Mouse (Mus musculus): ENCODE data around the gene Pde2a. TPM values are rescaled to one million over a fixed set of nuclear protein-coding genes. Genes with fewer than 3 reads are reported as not detected.

Gene Pde2a
- polyA plus RNA-seq, 1 experiment from 2014 or later, result 33.5 TPM

DNA sequence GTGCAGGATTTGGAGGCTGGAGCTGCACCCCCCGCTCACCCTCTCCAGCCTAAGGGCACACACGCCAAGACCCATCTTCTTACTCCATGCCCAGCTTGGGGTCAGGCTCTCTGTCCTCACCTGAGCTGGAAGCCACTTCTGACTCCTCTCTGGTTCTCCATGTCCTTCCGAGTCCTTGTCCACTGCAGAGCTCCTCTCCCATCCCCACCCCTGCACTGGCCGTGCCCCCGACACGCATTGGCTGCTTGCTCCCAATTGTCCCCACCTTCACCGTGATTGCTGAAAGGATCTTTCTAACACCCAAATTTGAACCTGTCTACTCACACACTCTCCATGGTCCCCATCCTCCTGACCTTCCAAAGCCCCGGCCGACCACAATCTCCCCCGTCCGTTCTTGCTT, 40.1 kb downstream of the Pde2a start:
- peaks cover 20% of the 10 kb centered on the region for H3K4me1 ChIP-seq (ENCODE audit: control insufficient read depth, insufficient read depth, low read depth, low read length)
- WGBS, result 82% methylated on average over 10 of the region's 11 CpGs

DNA sequence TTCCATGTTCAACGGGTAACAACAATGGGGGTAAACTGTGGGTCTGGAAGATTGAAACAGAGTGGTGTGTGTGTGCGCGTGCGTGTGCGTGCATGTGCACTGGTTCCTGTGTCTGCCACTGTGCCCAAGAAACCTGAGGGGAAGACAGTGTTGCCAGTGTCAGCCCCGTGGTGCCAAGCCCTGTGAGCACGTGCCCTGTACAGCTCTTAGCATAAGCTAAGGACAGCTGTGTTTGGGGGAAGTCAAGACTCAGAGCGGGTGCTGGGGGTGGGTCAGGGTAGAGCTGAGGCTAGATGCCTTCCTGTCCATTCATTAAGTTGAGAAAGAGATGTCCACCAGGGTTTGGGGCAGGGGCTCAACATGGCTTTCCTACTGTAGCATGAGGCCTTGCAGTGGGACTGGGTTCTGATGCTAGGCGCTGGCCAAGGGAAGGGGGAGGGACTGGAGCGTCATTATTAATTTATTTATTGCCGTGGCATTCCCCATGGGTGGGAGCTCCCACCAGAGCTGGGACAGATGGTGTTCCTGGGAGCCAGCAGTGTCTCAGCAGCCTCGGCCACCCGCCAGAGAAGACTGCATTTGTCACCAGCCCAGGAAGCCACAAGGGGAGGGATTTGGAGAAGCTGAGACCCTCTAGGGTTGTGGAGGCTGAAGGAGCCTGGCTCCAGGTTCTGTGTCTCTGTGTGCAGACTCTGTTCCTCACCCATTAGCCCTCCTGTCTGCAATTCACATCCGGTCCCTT, 41.0 kb downstream of the Pde2a start:
- no peaks in the 10 kb centered on the region for H3K9me3 ChIP-seq (ENCODE audit: control insufficient read depth, low read length)
- H3K4me3 ChIP-seq (ENCODE audit: low read length), result no peak overlapping the region
- no peak overlapping the region for H3K27ac ChIP-seq (ENCODE audit: low read depth, low read length)
- H3K9ac ChIP-seq (ENCODE audit: low read depth, low read length), result no peak overlapping the region
- no peak for ATAC-seq
- WGBS, result 60% methylated on average over 14 of the region's 14 CpGs
- H3K4me2 ChIP-seq (ENCODE audit: low read length), result no peak overlapping the region
- no peaks in the 10 kb centered on the region for H3K27me3 ChIP-seq (replicated peaks; ENCODE audit: control insufficient read depth, insufficient read depth, low read length)
- no peaks in the 10 kb centered on the region for H3K36me3 ChIP-seq (ENCODE audit: control insufficient read depth, insufficient read depth, low read length)
- H3K4me1 ChIP-seq (ENCODE audit: control insufficient read depth, insufficient read depth, low read depth, low read length), result peaks cover 26% of the 10 kb centered on the region

More for the DNA sequence above, 40.1 kb downstream of the Pde2a start:
- no peak overlapping the region for H3K9ac ChIP-seq (ENCODE audit: low read depth, low read length)
- H3K36me3 ChIP-seq (ENCODE audit: control insufficient read depth, insufficient read depth, low read length), result no peaks in the 10 kb centered on the region
- no peak overlapping the region for H3K27ac ChIP-seq (ENCODE audit: low read depth, low read length)
- H3K4me3 ChIP-seq (ENCODE audit: low read length), result no peak overlapping the region
- H3K9me3 ChIP-seq (ENCODE audit: control insufficient read depth, low read length), result no peaks in the 10 kb centered on the region
- ATAC-seq, result no peak
- H3K27me3 ChIP-seq (replicated peaks; ENCODE audit: control insufficient read depth, insufficient read depth, low read length), result no peaks in the 10 kb centered on the region
- no peak overlapping the region for H3K4me2 ChIP-seq (ENCODE audit: low read length)

DNA sequence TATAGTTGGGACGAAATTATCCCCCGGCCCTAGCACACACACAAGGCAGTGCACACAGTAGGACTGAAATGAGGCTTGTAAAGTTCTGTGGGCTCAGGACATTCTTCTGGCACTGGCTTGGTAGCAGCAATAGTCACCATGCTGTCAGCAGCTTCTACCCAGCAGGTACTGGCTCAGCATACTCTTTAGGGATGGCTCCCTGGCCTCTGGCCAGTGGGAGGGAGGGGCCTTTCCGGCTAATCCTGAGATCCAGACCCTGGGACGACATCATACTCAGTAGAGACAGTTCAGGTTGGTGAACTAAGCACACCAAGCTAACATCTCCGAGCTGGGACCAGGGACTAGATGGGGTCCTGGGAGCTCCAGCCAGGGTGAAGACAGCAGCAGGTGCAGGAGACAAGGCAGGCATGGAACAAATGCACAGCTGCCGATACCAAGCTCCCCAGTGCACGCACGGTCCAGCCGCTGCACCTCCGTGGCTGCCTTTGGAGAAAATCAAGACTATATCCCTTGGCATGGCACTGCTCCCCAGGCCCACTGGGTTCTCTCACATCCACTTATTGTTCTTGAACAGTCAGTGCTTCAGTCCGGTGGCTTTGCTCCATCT, 42.3 kb downstream of the Pde2a start:
- Histone ChIP-seq H3K4me3 (ENCODE audit: low read length) (no peak overlapping the region), H3K9me3 (ENCODE audit: control insufficient read depth, low read length) (no peaks in the 10 kb centered on the region), H3K36me3 (ENCODE audit: control insufficient read depth, insufficient read depth, low read length) (no peaks in the 10 kb centered on the region), H3K4me2 (ENCODE audit: low read length) (no peak overlapping the region), H3K9ac (ENCODE audit: low read depth, low read length) (no peak overlapping the region; the same call in 1 of the 2 replicates), H3K4me1 (ENCODE audit: control insufficient read depth, insufficient read depth, low read depth, low read length) (peaks cover 26% of the 10 kb centered on the region), H3K27me3 (replicated peaks; ENCODE audit: control insufficient read depth, insufficient read depth, low read length) (no peaks in the 10 kb centered on the region), H3K27ac (ENCODE audit: low read depth, low read length) (no peak overlapping the region)
- 67% methylated on average over 11 of the region's 11 CpGs for WGBS
- no peak for ATAC-seq

DNA sequence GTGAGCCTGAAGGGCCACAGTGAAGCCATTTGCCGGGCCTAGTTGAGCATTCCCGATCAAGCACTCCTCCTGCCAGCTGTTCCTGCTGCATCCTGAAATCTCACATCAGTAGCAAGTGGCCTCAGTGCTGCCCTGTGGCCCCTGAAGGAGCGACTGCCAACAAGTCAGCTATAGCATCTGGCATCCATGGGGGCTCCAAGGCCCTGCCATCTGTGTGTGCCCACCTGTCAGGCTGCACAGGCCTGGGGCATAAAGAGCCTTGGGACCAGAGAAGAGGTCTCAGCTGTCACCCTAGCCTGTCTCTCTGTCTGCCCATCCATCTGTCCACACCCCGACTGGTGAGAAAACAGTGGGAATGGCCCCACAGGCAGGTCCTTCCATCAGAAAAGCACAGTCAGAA, 43.4 kb downstream of the Pde2a start:
- Histone ChIP-seq H3K9ac (ENCODE audit: low read depth, low read length) (no peak overlapping the region), H3K27me3 (replicated peaks; ENCODE audit: control insufficient read depth, insufficient read depth, low read length) (no peaks in the 10 kb centered on the region), H3K4me2 (ENCODE audit: low read length) (no peak overlapping the region), H3K27ac (ENCODE audit: low read depth, low read length) (peak overlapping the region; percentile 29; the same call in 1 of the 2 replicates), H3K9me3 (ENCODE audit: control insufficient read depth, low read length) (no peaks in the 10 kb centered on the region), H3K4me3 (ENCODE audit: low read length) (no peak overlapping the region), H3K4me1 (ENCODE audit: control insufficient read depth, insufficient read depth, low read depth, low read length) (peaks cover 26% of the 10 kb centered on the region), H3K36me3 (ENCODE audit: control insufficient read depth, insufficient read depth, low read length) (no peaks in the 10 kb centered on the region)
- peak; percentile 17; the same call in 1 of the 2 replicates for ATAC-seq
- WGBS, result 52% methylated on average over 4 of the region's 4 CpGs

DNA sequence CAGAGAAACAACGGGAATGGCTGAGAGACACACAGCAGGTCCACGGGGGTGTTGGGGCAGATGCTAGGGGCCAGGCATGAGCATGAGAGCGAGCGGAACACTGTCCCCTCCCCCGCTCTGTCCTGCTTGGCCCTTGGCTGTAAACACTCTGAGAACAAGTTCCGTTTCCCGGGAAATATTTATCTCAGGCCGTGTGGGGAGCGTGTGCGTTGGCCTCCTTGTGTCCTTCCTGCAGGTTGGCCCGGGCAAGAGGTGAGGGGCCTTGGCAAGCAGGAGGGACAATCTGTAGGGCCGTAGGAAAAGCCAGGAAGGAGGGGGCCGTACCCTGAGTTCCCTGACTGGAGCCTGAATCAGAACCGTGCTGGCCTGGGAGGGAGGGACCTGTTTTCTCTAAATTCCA, 43.9 kb downstream of the Pde2a start:
- WGBS, result 41% methylated on average over 14 of the region's 14 CpGs
- Histone ChIP-seq H3K27me3 (replicated peaks; ENCODE audit: control insufficient read depth, insufficient read depth, low read length) (no peaks in the 10 kb centered on the region), H3K4me1 (ENCODE audit: control insufficient read depth, insufficient read depth, low read depth, low read length) (peaks cover 24% of the 10 kb centered on the region), H3K27ac (ENCODE audit: low read depth, low read length) (peak overlapping the region; percentile 29; the same call in 1 of the 2 replicates), H3K4me3 (ENCODE audit: low read length) (no peak overlapping the region), H3K9ac (ENCODE audit: low read depth, low read length) (no peak overlapping the region), H3K36me3 (ENCODE audit: control insufficient read depth, insufficient read depth, low read length) (no peaks in the 10 kb centered on the region), H3K4me2 (ENCODE audit: low read length) (no peak overlapping the region), H3K9me3 (ENCODE audit: control insufficient read depth, low read length) (no peaks in the 10 kb centered on the region)
- ATAC-seq, result peak; percentile 3; the same call in 1 of the 2 replicates

DNA sequence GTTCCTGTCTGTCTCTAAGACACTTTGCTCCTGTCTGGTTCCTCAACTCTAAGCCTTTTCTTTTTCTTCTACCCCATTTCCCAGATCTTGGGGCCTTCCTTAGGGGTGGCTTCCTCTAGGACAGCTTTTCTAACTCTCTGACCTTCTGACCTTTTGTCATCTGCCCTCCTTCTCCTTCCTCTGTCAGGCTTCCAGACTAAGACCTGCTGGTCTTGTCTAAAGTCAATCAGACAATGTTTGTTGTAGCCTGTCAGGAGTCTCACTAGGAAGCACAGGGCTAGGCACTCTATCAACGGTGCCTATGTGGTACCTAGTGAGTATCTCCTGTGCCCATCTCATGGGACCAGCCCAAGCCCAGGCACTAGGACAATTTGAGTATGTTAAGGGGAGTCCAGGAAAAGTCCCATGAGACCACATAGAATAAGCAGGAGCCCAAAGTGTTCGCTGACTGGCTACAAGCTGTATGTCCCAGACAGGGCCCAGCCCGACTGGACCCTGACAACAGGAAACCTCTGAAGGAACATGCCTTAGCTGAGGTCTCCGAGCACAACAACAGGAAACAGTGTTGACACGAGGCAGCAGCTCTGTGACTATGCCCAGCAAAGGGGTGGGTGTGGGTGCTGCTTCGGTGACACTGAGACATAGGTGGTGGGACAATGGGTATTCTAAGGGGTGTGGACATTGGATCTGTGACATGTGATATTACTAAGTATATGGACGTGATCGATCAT, 44.5 kb downstream of the Pde2a start:
- Histone ChIP-seq H3K9ac (ENCODE audit: low read depth, low read length) (no peak overlapping the region), H3K4me2 (ENCODE audit: low read length) (no peak overlapping the region), H3K27me3 (replicated peaks; ENCODE audit: control insufficient read depth, insufficient read depth, low read length) (no peaks in the 10 kb centered on the region), H3K27ac (ENCODE audit: low read depth, low read length) (peak overlapping the region; percentile 25; the same call in 1 of the 2 replicates), H3K36me3 (ENCODE audit: control insufficient read depth, insufficient read depth, low read length) (no peaks in the 10 kb centered on the region), H3K4me1 (ENCODE audit: control insufficient read depth, insufficient read depth, low read depth, low read length) (peaks cover 22% of the 10 kb centered on the region), H3K4me3 (ENCODE audit: low read length) (no peak overlapping the region), H3K9me3 (ENCODE audit: control insufficient read depth, low read length) (no peaks in the 10 kb centered on the region)
- WGBS, result 86% methylated on average over 8 of the region's 8 CpGs
- ATAC-seq, result no peak

DNA sequence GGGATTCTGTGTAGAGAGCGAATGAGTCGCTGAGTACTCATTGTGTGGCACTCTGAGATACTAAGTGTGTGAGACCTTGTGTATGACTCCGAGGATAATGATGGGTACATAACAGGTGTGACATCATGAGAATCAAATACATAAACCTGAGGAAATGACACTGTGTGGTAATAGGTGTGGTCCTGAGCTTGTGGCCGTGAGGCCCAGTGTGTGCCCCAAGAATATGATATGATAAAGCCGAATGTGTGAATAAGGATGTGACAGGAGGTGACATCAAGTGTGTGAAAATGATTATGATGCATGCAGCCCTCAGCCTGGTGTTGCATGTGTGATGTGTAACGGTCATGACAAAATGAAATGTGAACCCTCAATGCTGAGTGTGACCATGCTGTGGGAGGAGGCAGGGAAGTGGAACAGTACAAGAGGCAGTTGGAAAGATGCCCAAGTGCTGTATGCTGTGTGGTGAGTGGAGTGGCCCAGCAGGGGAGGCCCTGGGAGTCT, 45.1 kb downstream of the Pde2a start:
- no peaks in the 10 kb centered on the region for H3K36me3 ChIP-seq (ENCODE audit: control insufficient read depth, insufficient read depth, low read length)

DNA sequence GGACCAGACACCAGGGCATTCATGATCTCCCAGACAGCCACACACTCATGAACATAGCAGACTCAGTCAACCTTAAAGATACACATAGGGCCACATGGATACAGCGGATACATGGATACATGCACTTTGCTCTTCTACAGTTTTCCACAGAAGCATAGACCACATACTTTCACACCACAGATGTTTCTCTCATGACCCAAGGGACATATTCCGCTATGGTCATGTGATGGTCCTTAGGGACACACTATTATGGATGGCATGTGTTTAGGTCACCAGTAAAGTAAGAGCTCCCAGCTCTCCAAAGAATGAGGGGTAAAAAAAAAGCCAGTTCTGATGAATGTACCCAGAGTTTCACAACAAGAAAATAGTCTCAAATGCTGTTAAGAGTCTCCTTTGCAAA, 49.9 kb downstream of the Pde2a start:
- 80% methylated on average over 2 of the region's 2 CpGs for WGBS
- no peak overlapping the region for H3K27ac ChIP-seq (ENCODE audit: low read depth, low read length)

More for the DNA sequence above, 45.1 kb downstream of the Pde2a start:
- Histone ChIP-seq H3K27ac (ENCODE audit: low read depth, low read length) (no peak overlapping the region), H3K27me3 (replicated peaks; ENCODE audit: control insufficient read depth, insufficient read depth, low read length) (no peaks in the 10 kb centered on the region), H3K9me3 (ENCODE audit: control insufficient read depth, low read length) (no peaks in the 10 kb centered on the region), H3K9ac (ENCODE audit: low read depth, low read length) (no peak overlapping the region), H3K4me1 (ENCODE audit: control insufficient read depth, insufficient read depth, low read depth, low read length) (peaks cover 22% of the 10 kb centered on the region), H3K4me3 (ENCODE audit: low read length) (no peak overlapping the region), H3K4me2 (ENCODE audit: low read length) (no peak overlapping the region)
- 82% methylated on average over 6 of the region's 6 CpGs for WGBS
- ATAC-seq, result no peak

DNA sequence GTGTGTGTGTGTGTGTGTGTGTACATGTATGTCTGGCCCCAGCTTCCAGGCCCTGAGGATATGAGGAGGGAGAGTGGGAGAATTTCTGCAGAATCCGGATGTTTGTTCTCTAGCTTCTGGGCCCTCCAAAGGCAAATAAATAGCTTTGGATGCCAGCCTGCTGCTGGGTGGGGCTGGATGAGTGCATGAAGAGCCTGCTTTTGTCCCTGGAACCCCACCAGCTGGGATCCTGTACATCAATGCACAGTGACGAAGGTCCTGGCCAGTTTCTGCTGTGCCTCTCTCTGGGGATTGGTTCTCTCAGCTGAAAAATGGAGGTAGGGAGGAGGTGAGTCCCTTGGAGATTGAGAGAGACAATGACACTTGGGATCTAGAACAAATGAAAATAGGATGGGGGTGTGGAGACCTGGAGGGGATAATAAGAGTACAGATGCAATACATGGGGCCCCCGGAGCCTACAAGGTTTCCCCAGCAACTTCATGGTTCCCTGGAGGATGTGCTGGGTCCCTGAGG, 50.5 kb downstream of the Pde2a start:
- Histone ChIP-seq H3K4me3 (ENCODE audit: low read length) (no peak overlapping the region), H3K27ac (ENCODE audit: low read depth, low read length) (no peak overlapping the region), H3K9me3 (ENCODE audit: control insufficient read depth, low read length) (no peaks in the 10 kb centered on the region), H3K36me3 (ENCODE audit: control insufficient read depth, insufficient read depth, low read length) (no peaks in the 10 kb centered on the region), H3K4me1 (ENCODE audit: control insufficient read depth, insufficient read depth, low read depth, low read length) (peaks cover 1% of the 10 kb centered on the region), H3K27me3 (replicated peaks; ENCODE audit: control insufficient read depth, insufficient read depth, low read length) (no peaks in the 10 kb centered on the region), H3K4me2 (ENCODE audit: low read length) (no peak overlapping the region), H3K9ac (ENCODE audit: low read depth, low read length) (no peak overlapping the region)
- no peak; the same call in 1 of the 2 replicates for ATAC-seq
- 52% methylated on average over 3 of the region's 3 CpGs for WGBS

More for the DNA sequence above, 49.9 kb downstream of the Pde2a start:
- no peak overlapping the region for H3K4me2 ChIP-seq (ENCODE audit: low read length)
- no peaks in the 10 kb centered on the region for H3K9me3 ChIP-seq (ENCODE audit: control insufficient read depth, low read length)
- H3K4me1 ChIP-seq (ENCODE audit: control insufficient read depth, insufficient read depth, low read depth, low read length), result peaks cover 6% of the 10 kb centered on the region
- H3K9ac ChIP-seq (ENCODE audit: low read depth, low read length), result no peak overlapping the region
- no peak overlapping the region for H3K4me3 ChIP-seq (ENCODE audit: low read length)
- no peaks in the 10 kb centered on the region for H3K27me3 ChIP-seq (replicated peaks; ENCODE audit: control insufficient read depth, insufficient read depth, low read length)
- no peak for ATAC-seq
- no peaks in the 10 kb centered on the region for H3K36me3 ChIP-seq (ENCODE audit: control insufficient read depth, insufficient read depth, low read length)

All from hindbrain, embryonic 16.5 days (tissue).